Mouse (Mus musculus) liver, embryonic 12.5 days (tissue): ENCODE measurements around the gene Slc39a1. TPM values are rescaled to one million over a fixed set of nuclear protein-coding genes. Genes with fewer than 3 reads are reported as not detected.

Experiments
- ATAC-seq: fragments of 200-750 bp; cut with Nextera tagmentation; 2 replicates; pipeline ENCODE4 v1.8.0; 2017; ENCODE audit warnings: moderate number of reproducible peaks, mild to moderate bottlenecking, moderate library complexity
- H3K27ac ChIP-seq: fragments of 300-500 bp; sonication (generic); 2 replicates; pipeline ENCODE4 v1.5.1; 2016; ENCODE audit warnings: mild to moderate bottlenecking
- H3K27me3 ChIP-seq: fragments of 300-500 bp; sonication (generic); replicated peaks from 2 replicates; pipeline ENCODE4 v1.6.1; 2016; ENCODE audit warnings: mild to moderate bottlenecking, moderate library complexity
- H3K36me3 ChIP-seq: fragments of 300-500 bp; sonication (generic); 2 replicates; pipeline ENCODE4 v1.6.1; 2016; ENCODE audit warnings: mild to moderate bottlenecking, moderate library complexity
- H3K4me1 ChIP-seq: fragments of 300-500 bp; sonication (generic); 2 replicates; pipeline ENCODE4 v1.6.1; 2016
- H3K4me2 ChIP-seq: fragments of 300-500 bp; sonication (generic); 2 replicates; pipeline ENCODE4 v1.6.1; 2016; ENCODE audit warnings: mild to moderate bottlenecking, moderate library complexity
- H3K4me3 ChIP-seq: fragments of 300-500 bp; sonication (generic); 2 replicates; pipeline ENCODE4 v1.5.1; 2016; ENCODE audit warnings: mild to moderate bottlenecking, moderate library complexity
- H3K9ac ChIP-seq: fragments of 300-500 bp; sonication (generic); 2 replicates; pipeline ENCODE4 v1.6.1; 2016; ENCODE audit warnings: mild to moderate bottlenecking, moderate library complexity
- H3K9me3 ChIP-seq: fragments of 300-500 bp; sonication (generic); replicated peaks from 2 replicates; pipeline ENCODE4 v1.6.1; 2016; ENCODE audit warnings: mild to moderate bottlenecking, moderate library complexity
- WGBS: fragments of 180-500 bp; shearing (Covaris S2); methylation state at CpG from one replicate; pipeline ENCODE4 v1.1.7; 2016; ENCODE audit not compliant: insufficient replicate concordance; 5-methylcytosine and 5-hydroxymethylcytosine counted together
- polyA plus RNA-seq: library from polyadenylated mRNA; unstranded; fragments of >200 nt; fragmentation: Nextera tagmentation; extraction: Ambion mirVana; gene quantifications from 2 replicates; pipeline ENCODE4 v1.2.1, GENCODE M21; 2016

Gene Slc39a1
- polyA plus RNA-seq, 1 experiment from 2014 or later, result 33.1 TPM

GRCm38 (mm10) chr3:90215825-90216380 is 32.1 kb upstream of the Slc39a1 start:
- Histone ChIP-seq H3K9me3 (no peaks in the 10 kb centered on the region), H3K36me3 (peaks cover 20% of the 10 kb centered on the region), H3K27ac (no peak overlapping the region), H3K9ac (no peak overlapping the region), H3K4me1 (peaks cover 41% of the 10 kb centered on the region), H3K27me3 (0 out of 2 replicates have a peak, but pooled peaks cover 7% of the 10 kb centered on the region), H3K4me3 (no peak overlapping the region), H3K4me2 (no peak overlapping the region)
- 26% methylated on average over 1 of the region's 1 CpGs for WGBS
- ATAC-seq, result no peak

- H3K27ac ChIP-seq, result peak overlapping the region; percentile 57; the same call in 1 of the 2 replicates
- peaks cover 38% of the 10 kb centered on the region for H3K4me1 ChIP-seq
- H3K9me3 ChIP-seq, result no peaks in the 10 kb centered on the region
- peak; percentile 45; the same call in 1 of the 2 replicates for ATAC-seq
- peak overlapping the region; percentile 80 for H3K4me2 ChIP-seq
- peak overlapping the region; percentile 68 for H3K9ac ChIP-seq
- peaks cover 8% of the 10 kb centered on the region for H3K36me3 ChIP-seq
- 16% methylated on average over 6 of the region's 6 CpGs for WGBS
- H3K4me3 ChIP-seq, result peak overlapping the region; percentile 58
- 0 out of 2 replicates have a peak, but pooled peaks cover 7% of the 10 kb centered on the region for H3K27me3 ChIP-seq
These were observed 27.9 kb upstream of the Slc39a1 start for GRCm38 (mm10) chr3:90220088-90220487.

DNA sequence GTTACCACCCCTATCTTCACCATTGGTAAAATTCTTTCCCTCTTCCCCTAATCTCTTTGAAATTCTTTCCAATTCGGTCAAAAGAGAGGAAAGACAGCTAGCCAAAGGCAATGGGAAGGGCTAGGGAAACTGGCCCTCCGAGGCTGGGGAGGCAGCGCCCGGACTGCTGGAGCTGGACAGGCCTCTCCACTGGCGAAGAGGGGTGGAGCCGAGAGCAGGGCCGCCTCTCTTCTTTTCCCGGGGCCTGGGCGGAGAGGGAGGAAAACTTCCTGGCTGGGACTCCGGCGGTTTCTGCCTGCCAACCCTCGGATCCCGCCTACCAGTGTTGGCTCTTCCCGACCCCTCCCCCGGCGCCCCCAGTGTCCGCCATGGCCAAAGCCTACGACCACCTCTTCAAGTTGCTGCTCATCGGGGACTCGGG is 27.4 kb upstream of the Slc39a1 start:
- H3K27ac ChIP-seq, result peak overlapping the region; percentile 57; the same call in 1 of the 2 replicates
- 0 out of 2 replicates have a peak, but pooled peaks cover 9% of the 10 kb centered on the region for H3K27me3 ChIP-seq
- peaks cover 13% of the 10 kb centered on the region for H3K36me3 ChIP-seq
- H3K9me3 ChIP-seq, result no peaks in the 10 kb centered on the region
- peak overlapping the region; percentile 80 for H3K4me2 ChIP-seq
- peak overlapping the region; percentile 68 for H3K9ac ChIP-seq
- peak; percentile 71 for ATAC-seq
- peak overlapping the region; percentile 58 for H3K4me3 ChIP-seq
- peaks cover 37% of the 10 kb centered on the region for H3K4me1 ChIP-seq
- 1% methylated on average over 20 of the region's 20 CpGs for WGBS

DNA sequence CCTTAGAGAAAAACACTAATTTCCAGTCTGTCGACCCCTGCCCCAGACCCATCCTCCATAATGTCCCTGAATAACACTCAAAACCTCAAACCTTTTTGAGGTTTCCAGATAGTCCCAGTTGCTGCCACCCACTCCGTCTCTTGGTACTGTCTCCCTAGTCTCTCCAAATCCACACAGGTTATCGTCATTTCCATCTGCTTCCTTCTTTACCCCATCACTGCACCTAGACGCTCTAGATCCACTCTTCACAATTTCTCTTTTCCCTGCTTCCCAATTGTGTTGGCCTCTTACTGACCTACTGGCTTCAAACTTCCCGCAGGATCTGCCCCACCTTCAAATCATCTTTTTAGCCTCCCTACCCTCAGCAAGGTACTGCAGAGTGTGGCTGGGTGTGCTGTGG is 26.8 kb upstream of the Slc39a1 start:
- Histone ChIP-seq H3K27ac (peak overlapping the region; percentile 33; the same call in 1 of the 2 replicates), H3K4me3 (peak overlapping the region; percentile 58), H3K4me1 (peaks cover 37% of the 10 kb centered on the region), H3K36me3 (peaks cover 15% of the 10 kb centered on the region), H3K9me3 (no peaks in the 10 kb centered on the region), H3K4me2 (peak overlapping the region; percentile 80), H3K27me3 (0 out of 2 replicates have a peak, but pooled peaks cover 14% of the 10 kb centered on the region), H3K9ac (peak overlapping the region; percentile 68)
- ATAC-seq, result no peak
- 9% methylated on average over 5 of the region's 5 CpGs for WGBS

GRCm38 (mm10) chr3:90222455-90222854 is 25.5 kb upstream of the Slc39a1 start:
- no peaks in the 10 kb centered on the region for H3K9me3 ChIP-seq
- no peak overlapping the region for H3K27ac ChIP-seq
- no peak overlapping the region for H3K9ac ChIP-seq
- peak overlapping the region; percentile 80; the same call in 1 of the 2 replicates for H3K4me2 ChIP-seq
- 72% methylated on average over 4 of the region's 4 CpGs for WGBS
- peaks cover 37% of the 10 kb centered on the region for H3K4me1 ChIP-seq
- H3K27me3 ChIP-seq, result 0 out of 2 replicates have a peak, but pooled peaks cover 14% of the 10 kb centered on the region
- peaks cover 15% of the 10 kb centered on the region for H3K36me3 ChIP-seq
- no peak for ATAC-seq
- H3K4me3 ChIP-seq, result no peak overlapping the region

DNA sequence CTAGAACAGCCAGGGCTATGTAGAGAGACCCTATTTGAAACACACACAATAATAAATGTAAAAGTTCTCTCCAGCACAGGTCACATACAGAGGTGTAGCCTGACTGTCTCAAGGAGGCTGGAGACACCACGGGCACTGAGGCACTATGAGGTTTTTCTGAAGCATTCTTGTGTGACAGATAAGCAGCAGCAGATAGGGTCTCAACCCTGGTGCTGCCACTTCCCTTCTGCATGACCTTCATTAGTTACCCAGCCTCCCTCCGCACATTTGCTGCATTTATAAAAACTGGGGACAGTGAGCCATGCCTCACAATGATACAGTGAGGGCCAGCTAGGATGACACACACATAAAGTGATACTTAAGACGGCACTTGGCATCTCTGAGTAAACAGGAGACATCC is 25.0 kb upstream of the Slc39a1 start:
- H3K27me3 ChIP-seq, result 0 out of 2 replicates have a peak, but pooled peaks cover 13% of the 10 kb centered on the region
- 31% methylated on average over 3 of the region's 3 CpGs for WGBS

DNA sequence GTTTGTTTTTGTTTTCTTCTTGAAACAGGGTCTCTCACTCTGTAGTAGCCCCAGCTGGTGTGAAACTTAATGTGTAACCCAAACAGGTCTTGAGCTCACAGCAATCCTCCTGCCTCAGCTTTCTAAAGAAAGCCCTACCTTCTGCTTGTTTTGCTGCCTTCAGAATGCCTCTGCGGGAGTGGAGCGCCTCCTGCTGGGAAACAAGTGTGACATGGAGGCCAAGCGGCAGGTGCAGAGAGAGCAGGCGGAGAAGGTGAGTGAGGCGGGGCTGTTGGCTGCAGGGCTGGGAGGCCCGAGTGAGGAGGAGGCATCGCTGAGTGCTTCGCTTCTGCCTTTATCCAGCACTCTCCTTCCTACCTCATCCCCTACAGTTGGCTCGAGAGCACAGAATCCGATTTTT is 23.6 kb upstream of the Slc39a1 start:
- H3K36me3 ChIP-seq, result peaks cover 15% of the 10 kb centered on the region
- 0 out of 2 replicates have a peak, but pooled peaks cover 3% of the 10 kb centered on the region for H3K9me3 ChIP-seq
- peaks cover 37% of the 10 kb centered on the region for H3K4me1 ChIP-seq
- no peak overlapping the region for H3K4me2 ChIP-seq
- no peak overlapping the region for H3K9ac ChIP-seq
- no peak overlapping the region for H3K27ac ChIP-seq
- 0 out of 2 replicates have a peak, but pooled peaks cover 7% of the 10 kb centered on the region for H3K27me3 ChIP-seq
- H3K4me3 ChIP-seq, result no peak overlapping the region
- WGBS, result 76% methylated on average over 10 of the region's 10 CpGs
- no peak for ATAC-seq

More for the DNA sequence above, 25.0 kb upstream of the Slc39a1 start:
- no peaks in the 10 kb centered on the region for H3K9me3 ChIP-seq
- no peak for ATAC-seq
- H3K4me1 ChIP-seq, result peaks cover 37% of the 10 kb centered on the region
- H3K36me3 ChIP-seq, result peaks cover 15% of the 10 kb centered on the region
- no peak overlapping the region for H3K9ac ChIP-seq
- H3K27ac ChIP-seq, result no peak overlapping the region
- no peak overlapping the region for H3K4me3 ChIP-seq
- no peak overlapping the region for H3K4me2 ChIP-seq

DNA sequence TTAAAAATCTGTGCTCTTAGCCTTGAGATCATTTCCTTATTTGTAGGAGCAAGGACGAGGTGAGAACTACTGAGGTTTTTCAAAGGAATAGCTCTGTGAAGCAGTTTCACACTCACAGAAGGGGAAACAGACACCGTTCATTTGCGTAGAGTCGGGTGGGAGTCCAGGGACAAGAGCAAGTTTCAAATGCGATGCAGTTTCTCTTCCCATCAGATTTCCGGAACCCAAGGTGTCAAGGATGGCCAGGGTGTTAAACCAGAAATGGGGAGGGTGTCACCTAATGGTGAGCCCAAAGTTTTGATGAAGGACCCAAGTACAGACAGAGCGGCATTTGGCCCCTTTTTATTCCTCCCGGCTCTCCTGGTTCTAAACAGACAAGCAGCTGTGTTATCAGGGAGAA is 16.9 kb upstream of the Slc39a1 start:
- no peak for ATAC-seq
- peak overlapping the region; percentile 84 for H3K9ac ChIP-seq
- 10% methylated on average over 8 of the region's 8 CpGs for WGBS

DNA sequence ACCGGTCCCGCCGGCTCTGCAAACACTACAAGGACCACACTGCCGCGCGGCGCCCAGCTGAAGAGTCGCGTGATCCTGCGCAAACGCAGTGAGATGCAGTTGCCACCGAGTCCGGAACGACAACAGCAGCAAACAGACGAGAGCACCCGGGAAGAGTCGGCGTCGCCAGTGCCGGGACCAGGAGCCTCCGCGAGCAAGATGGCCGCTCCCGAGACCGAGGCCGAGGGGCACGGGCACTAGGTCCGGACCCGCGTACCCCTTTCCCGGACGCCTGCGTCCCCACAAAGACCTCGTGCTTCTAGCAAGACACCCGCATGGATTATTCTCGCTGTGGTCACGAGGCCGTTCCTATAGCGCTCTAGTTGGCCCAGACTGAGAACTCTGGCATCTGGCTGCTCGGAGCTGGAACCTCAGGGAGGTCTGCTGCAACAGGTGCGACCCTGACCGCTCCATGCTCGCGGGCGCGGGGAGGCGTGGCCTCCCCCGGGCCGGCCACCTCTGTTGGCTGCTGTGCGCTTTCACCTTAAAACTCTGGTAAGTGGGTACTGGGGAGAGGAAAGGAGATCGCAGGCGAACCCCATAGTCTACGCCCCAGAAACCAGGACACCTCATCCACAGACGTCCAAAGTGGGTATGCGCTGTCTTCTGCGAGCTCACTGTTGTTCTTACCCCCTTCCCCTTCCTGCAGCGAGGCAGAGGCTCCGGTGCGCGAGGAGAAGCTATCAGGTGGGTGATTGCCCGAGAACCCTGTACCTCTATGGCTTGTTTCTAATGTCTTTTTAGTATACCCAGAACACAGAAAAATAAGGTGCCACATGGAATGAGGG is 16.3 kb upstream of the Slc39a1 start, which contains the start of gene Jtb:
Gene Jtb, plus strand, starts transcription at position 91 of the 827 bp plus-strand sequence.
- no peaks in the 10 kb centered on the region for H3K27me3 ChIP-seq
- peak within 1 kb of the TSS; percentile 88 for H3K27ac ChIP-seq
- under 1% methylated on average over 61 of the region's 61 CpGs for WGBS
- 0 out of 2 replicates have a peak, but pooled peaks cover 3% of the 10 kb centered on the region for H3K9me3 ChIP-seq
- H3K36me3 ChIP-seq, result peaks cover 39% of the 10 kb centered on the region
- ATAC-seq, result peak; percentile 95
- H3K9ac ChIP-seq, result peak within 1 kb of the TSS; percentile 84
- peak within 1 kb of the TSS; percentile 88 for H3K4me2 ChIP-seq
- peaks cover 18% of the 10 kb centered on the region for H3K4me1 ChIP-seq
- H3K4me3 ChIP-seq, result peak within 1 kb of the TSS; percentile 83

More for the DNA sequence above, 16.9 kb upstream of the Slc39a1 start:
- Histone ChIP-seq H3K27ac (peak overlapping the region; percentile 88; the same call in 1 of the 2 replicates), H3K9me3 (0 out of 2 replicates have a peak, but pooled peaks cover 3% of the 10 kb centered on the region), H3K4me2 (peak overlapping the region; percentile 88), H3K4me1 (peaks cover 18% of the 10 kb centered on the region), H3K36me3 (peaks cover 33% of the 10 kb centered on the region), H3K27me3 (no peaks in the 10 kb centered on the region), H3K4me3 (peak overlapping the region; percentile 83)

GRCm38 (mm10) chr3:90241251-90241650 is 6.7 kb upstream of the Slc39a1 start:
- H3K4me1 ChIP-seq, result peaks cover 35% of the 10 kb centered on the region
- no peaks in the 10 kb centered on the region for H3K9me3 ChIP-seq
- H3K36me3 ChIP-seq, result peaks cover 7% of the 10 kb centered on the region
- H3K9ac ChIP-seq, result no peak overlapping the region
- no peak overlapping the region for H3K4me2 ChIP-seq
- H3K27ac ChIP-seq, result no peak overlapping the region
- ATAC-seq, result no peak
- H3K4me3 ChIP-seq, result no peak overlapping the region
- no peaks in the 10 kb centered on the region for H3K27me3 ChIP-seq
- WGBS, result 82% methylated on average over 2 of the region's 2 CpGs

DNA sequence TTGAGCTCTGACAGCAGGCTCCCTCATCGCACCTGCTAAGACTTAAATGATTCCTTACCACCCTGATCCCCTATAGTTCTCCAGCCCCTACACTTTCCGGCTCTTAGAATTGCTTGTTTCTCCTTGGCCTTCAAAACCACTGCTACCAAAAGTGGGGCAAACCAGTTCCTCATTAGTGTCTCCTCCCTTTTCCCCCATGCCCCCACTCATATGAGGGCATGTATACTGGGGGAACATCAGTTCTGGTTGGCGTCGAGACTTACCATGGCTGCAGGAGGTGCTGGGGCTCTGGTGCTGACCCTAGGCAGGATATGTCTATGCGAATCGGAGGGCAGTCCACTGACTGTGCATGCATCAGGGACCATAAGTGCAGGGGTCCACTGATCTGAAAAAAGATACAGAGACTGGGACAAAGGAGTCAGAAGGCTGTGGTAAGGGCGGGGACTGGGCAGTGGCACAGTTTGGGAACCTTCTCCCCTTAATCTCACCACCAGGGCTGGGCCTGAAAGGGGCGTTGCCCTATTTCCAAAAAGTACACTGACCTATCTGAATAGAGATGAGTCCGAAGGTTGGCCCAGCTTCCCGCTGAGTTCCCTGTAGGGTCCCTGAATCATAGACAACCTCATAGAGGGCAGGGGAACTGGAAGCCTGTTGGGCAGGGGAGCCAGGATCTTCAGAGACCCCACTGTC is 6.2 kb upstream of the Slc39a1 start:
- Histone ChIP-seq H3K9ac (no peak overlapping the region), H3K4me1 (peaks cover 38% of the 10 kb centered on the region), H3K4me2 (no peak overlapping the region), H3K27me3 (no peaks in the 10 kb centered on the region), H3K4me3 (no peak overlapping the region), H3K27ac (no peak overlapping the region), H3K36me3 (peaks cover 3% of the 10 kb centered on the region), H3K9me3 (no peaks in the 10 kb centered on the region)
- ATAC-seq, result 0 out of 2 replicates have a peak, but pooled peaks have one; percentile 30
- WGBS, result 70% methylated on average over 10 of the region's 10 CpGs
